Mouse (Mus musculus) hindbrain, embryonic 12.5 days (tissue): Measurements from ENCODE around the gene Ppdpf. TPM values are rescaled to one million over a fixed set of nuclear protein-coding genes. Genes with fewer than 3 reads are reported as not detected.

Experiments
- ATAC-seq: fragments of 200-750 bp; cut with Nextera tagmentation; 2 replicates; pipeline ENCODE4 v1.8.0; 2017; ENCODE audit warnings: moderate TSS enrichment; ENCODE audit not compliant: low FRiP score
- H3K27ac ChIP-seq: fragments of 300-500 bp; sonication (generic); 2 replicates; pipeline ENCODE4 v1.5.1; 2016; ENCODE audit warnings: mild to moderate bottlenecking
- H3K27me3 ChIP-seq: fragments of 300-500 bp; sonication (generic); 2 replicates; pipeline ENCODE4 v1.6.1; 2016; ENCODE audit warnings: mild to moderate bottlenecking
- H3K36me3 ChIP-seq: fragments of 300-500 bp; sonication (generic); 2 replicates; pipeline ENCODE4 v1.6.1; 2016; ENCODE audit warnings: mild to moderate bottlenecking
- H3K4me1 ChIP-seq: fragments of 300-500 bp; sonication (generic); 2 replicates; pipeline ENCODE4 v1.6.1; 2016
- H3K4me2 ChIP-seq: fragments of 300-500 bp; sonication (generic); replicated peaks from 2 replicates; pipeline ENCODE4 v1.6.1; 2016; ENCODE audit warnings: mild to moderate bottlenecking
- H3K4me3 ChIP-seq: fragments of 300-500 bp; sonication (generic); 2 replicates; pipeline ENCODE4 v1.5.1; 2016; ENCODE audit warnings: mild to moderate bottlenecking
- H3K9ac ChIP-seq: fragments of 300-500 bp; sonication (generic); 2 replicates; pipeline ENCODE4 v1.6.1; 2016; ENCODE audit warnings: mild to moderate bottlenecking, moderate library complexity
- H3K9me3 ChIP-seq: fragments of 300-500 bp; sonication (generic); replicated peaks from 2 replicates; pipeline ENCODE4 v1.6.1; 2016; ENCODE audit warnings: mild to moderate bottlenecking
- WGBS: fragments of 180-500 bp; shearing (Covaris S2); methylation state at CpG from one replicate; pipeline ENCODE4 v1.1.7; 2016; 5-methylcytosine and 5-hydroxymethylcytosine counted together
- polyA plus RNA-seq: library from polyadenylated mRNA; unstranded; fragments of >200 nt; fragmentation: Nextera tagmentation; extraction: Ambion mirVana; gene quantifications from 2 replicates; pipeline ENCODE4 v1.2.1, GENCODE M21; 2016

The Ppdpf gene
- polyA plus RNA-seq, 1 experiment from 2014 or later, result 419 TPM

DNA sequence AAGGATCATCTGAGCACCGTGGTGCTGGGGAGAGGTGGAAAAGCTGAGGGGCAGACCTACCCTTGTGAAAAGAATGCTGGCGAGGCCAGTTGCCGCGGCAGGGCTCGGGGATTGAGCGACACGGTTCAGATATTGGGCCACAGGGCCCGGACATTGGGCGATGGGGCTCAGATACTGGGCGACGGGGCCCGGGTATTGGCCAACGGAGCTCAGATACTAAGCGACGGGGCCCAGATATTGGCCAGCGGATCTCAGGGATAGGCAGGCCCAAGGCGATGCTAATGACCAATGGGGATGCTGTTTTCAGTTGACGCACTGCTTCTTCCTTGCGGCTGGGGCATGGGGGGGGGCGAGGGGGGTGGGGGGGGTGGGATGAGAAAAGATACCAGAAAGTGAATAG lies 44.1 kb downstream of the Ppdpf start:
- no peak overlapping the region for H3K9ac ChIP-seq
- H3K36me3 ChIP-seq, result no peaks in the 10 kb centered on the region
- H3K27me3 ChIP-seq, result no peaks in the 10 kb centered on the region
- no peaks in the 10 kb centered on the region for H3K9me3 ChIP-seq
- WGBS, result 77% methylated on average over 20 of the region's 20 CpGs
- H3K4me2 ChIP-seq, result no peak overlapping the region
- no peaks in the 10 kb centered on the region for H3K4me1 ChIP-seq
- ATAC-seq, result no peak
- no peak overlapping the region for H3K4me3 ChIP-seq
- no peak overlapping the region for H3K27ac ChIP-seq

DNA sequence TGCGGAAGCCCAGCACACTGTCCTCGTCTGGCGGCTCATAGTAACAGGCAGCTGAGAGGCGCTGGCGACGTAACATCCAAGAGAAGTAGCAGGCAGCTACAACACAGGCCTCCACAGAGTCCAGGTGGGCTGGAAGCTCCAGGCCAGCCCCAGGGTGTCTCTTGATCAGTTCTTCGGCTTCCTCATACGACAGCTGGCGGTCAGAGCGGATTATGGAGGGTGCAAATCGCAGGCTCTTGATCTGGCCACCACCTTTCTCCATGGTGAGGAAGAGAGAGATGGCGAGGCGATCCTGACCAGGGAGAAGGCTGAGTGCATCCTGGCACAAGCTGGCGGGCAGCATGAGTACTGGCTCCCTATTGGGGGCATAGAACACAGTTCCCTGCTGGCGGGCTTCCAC lies 46.4 kb downstream of the Ppdpf start:
- no peak for ATAC-seq
- Histone ChIP-seq H3K4me3 (no peak overlapping the region), H3K9me3 (no peaks in the 10 kb centered on the region), H3K27me3 (no peaks in the 10 kb centered on the region), H3K9ac (no peak overlapping the region), H3K4me1 (no peaks in the 10 kb centered on the region), H3K36me3 (no peaks in the 10 kb centered on the region), H3K27ac (no peak overlapping the region), H3K4me2 (no peak overlapping the region)
- WGBS, result 90% methylated on average over 15 of the region's 15 CpGs

DNA sequence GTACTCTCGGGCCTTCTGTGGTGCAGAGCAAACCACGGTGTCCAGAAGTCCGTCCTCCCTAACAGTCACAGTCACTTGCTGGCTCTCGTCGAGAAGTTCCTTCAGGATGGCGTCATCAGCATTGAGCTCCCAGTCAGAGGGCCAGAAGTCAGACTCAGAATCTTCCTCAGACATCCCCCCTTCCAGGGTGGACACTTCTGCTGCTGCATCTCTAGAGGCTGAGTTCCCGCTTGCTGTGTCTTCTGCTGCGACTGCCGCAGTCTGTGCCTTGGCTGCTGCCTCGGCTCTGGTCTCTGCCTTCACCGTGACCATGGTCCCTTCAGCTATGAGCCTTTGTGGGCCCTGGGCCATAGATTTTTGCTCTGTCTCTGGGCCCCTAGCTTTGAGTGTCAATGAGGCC lies 47.6 kb downstream of the Ppdpf start:
- Histone ChIP-seq H3K4me1 (no peaks in the 10 kb centered on the region), H3K4me3 (no peak overlapping the region), H3K9ac (no peak overlapping the region), H3K4me2 (no peak overlapping the region), H3K36me3 (no peaks in the 10 kb centered on the region), H3K27me3 (no peaks in the 10 kb centered on the region), H3K9me3 (no peaks in the 10 kb centered on the region), H3K27ac (no peak overlapping the region)
- WGBS, result 94% methylated on average over 11 of the region's 11 CpGs
- ATAC-seq, result no peak

DNA sequence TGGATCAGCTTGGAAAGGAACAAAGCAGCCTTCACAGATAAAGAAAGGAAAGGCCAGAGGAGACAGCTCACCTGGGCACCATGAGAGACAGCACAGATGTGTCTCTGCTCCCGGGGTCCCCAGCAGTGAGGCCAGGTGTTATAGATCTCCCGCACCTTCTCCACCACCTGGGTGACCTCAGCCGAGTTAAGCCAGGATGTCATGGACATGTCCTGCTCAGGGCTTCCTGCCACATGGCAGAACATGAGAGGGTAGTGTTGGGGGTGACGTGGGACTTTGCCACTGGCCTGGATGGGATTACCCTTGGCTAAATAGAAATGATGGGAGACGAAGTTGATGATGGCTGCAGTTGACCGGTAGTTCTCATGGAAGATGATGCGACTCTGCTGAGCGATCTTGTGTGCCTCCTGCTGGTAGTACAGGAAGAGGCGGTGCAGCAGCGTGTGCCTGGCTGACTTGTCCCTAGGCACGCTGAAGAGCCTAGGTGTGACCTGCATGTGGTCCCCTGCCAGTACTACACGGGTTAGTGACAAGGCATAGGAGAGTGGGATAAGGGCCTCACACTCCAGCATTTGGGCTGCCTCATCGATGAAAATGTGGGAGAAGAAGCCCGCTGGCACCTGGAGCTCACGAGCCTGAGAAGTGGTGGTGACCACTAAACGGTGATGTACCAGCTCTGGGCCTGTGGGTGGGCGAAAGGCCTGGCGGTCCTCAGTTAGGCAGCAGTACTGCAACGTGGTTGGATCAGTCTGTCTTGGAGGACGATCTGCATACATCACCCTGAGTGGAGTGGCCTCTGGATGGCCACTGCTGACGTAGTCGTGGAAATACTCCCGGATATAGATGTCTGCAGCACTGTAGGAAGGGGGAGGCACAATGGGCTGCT lies 48.9 kb downstream of the Ppdpf start:
- no peaks in the 10 kb centered on the region for H3K4me1 ChIP-seq
- no peaks in the 10 kb centered on the region for H3K27me3 ChIP-seq
- no peak for ATAC-seq
- H3K9me3 ChIP-seq, result no peaks in the 10 kb centered on the region
- WGBS, result 86% methylated on average over 23 of the region's 23 CpGs
- no peaks in the 10 kb centered on the region for H3K36me3 ChIP-seq
- no peak overlapping the region for H3K9ac ChIP-seq
- H3K27ac ChIP-seq, result no peak overlapping the region
- H3K4me3 ChIP-seq, result no peak overlapping the region
- H3K4me2 ChIP-seq, result no peak overlapping the region

DNA sequence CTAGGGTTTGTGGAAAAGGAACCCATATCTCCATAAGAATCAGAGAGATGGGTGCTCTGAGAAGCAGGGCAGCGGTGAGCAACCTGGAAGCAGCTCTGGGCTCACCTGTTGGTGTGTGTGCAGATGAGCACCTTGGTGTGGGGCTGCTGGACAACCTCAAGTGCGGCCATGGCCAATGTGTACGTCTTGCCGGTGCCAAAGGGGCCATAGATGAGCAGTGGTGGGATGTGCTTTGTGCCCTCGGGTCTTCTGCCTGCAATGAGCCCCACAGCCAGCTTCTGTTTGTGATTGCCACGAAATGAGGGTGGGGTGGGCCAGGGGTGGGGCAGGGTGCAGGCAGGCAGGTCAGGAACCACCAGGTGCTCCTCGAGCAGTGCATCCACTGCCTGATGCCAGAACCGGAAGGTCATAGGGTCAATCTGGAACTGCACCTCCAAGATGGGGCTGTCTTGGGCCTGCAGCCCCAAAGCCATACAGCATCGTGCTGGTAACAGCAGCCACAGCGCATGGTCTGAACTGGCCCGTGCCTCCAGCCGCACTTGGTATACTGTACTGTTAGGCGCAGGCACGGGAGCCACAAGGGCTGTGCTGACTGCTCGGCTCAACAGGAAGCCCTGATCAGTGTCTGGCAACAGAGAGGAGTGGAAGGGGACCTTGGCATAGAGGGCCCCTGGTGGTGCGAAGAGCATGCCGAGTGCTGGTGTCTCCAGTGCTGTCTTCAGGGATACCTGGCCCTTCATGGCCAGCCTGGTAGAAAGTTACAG lies 50.4 kb downstream of the Ppdpf start:
- Histone ChIP-seq H3K4me3 (no peak overlapping the region), H3K9ac (no peak overlapping the region), H3K4me2 (no peak overlapping the region), H3K27ac (no peak overlapping the region), H3K27me3 (no peaks in the 10 kb centered on the region), H3K36me3 (no peaks in the 10 kb centered on the region), H3K9me3 (no peaks in the 10 kb centered on the region), H3K4me1 (0 out of 2 replicates have a peak, but pooled peaks cover 4% of the 10 kb centered on the region)
- ATAC-seq, result no peak
- 93% methylated on average over 17 of the region's 17 CpGs for WGBS

DNA sequence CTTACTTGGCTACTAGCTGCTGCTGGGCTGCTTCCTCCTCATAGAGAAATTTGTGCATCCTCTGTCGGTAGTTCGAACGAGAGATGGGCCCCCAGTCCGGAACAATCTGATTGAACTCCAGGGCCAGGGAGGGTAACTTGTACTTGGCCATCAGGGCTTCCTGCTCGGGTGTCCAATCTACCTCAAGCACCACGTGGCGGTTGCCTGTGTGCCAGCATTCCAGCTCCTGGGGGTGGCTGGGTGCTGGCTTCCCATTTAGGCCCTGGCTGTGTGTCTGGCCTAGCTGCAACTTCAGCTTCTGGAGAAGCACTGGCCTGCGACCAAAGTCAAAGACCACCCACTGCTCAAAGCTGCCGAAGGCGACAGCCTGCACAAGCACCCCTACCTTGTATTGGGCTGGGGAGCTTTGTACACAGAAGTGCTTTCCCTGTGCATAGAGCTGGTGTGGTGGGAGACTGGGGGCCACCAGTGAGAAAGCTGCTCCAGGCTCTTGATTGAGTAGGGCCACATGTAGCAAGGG lies 51.1 kb downstream of the Ppdpf start:
- Histone ChIP-seq H3K27ac (no peak overlapping the region), H3K36me3 (no peaks in the 10 kb centered on the region), H3K9ac (no peak overlapping the region), H3K4me2 (no peak overlapping the region), H3K4me1 (0 out of 2 replicates have a peak, but pooled peaks cover 4% of the 10 kb centered on the region), H3K27me3 (no peaks in the 10 kb centered on the region), H3K4me3 (no peak overlapping the region), H3K9me3 (no peaks in the 10 kb centered on the region)
- no peak for ATAC-seq
- 75% methylated on average over 10 of the region's 10 CpGs for WGBS

Other genes with a start within 250 kb of the Ppdpf start
- 81.2 and 86.4 TPM in 2 replicates for gene Nkain4, start 232.5 kb upstream of the Ppdpf start, polyA plus RNA-seq
- gene Arfgap1, start 220.0 kb upstream of the Ppdpf start, polyA plus RNA-seq, result 100 TPM in 2 replicates
- 1.8 and 2.1 TPM in 2 replicates for gene Col20a1, start 200.7 kb upstream of the Ppdpf start, polyA plus RNA-seq
- gene Chrna4, start 143.7 kb upstream of the Ppdpf start, polyA plus RNA-seq, result 44.6 and 47.0 TPM in 2 replicates
- 41.7 and 43.1 TPM in 2 replicates for gene Kcnq2, start 51.9 kb upstream of the Ppdpf start, polyA plus RNA-seq
- gene Eef1a2, start 30.2 kb upstream of the Ppdpf start, polyA plus RNA-seq, result 2.3 and 2.5 TPM in 2 replicates
- gene Ptk6, start 15.5 kb downstream of the Ppdpf start, polyA plus RNA-seq, result not detected in 2 replicates
- 0.08 TPM in 1 of 2 replicates, not detected in the other for gene Srms, start 25.9 kb downstream of the Ppdpf start, polyA plus RNA-seq
- gene Fndc11, start 32.8 kb downstream of the Ppdpf start, polyA plus RNA-seq, result 0.15 TPM in 1 of 2 replicates, not detected in the other
- 0.81 and 0.87 TPM in 2 replicates for gene Helz2, start 54.8 kb downstream of the Ppdpf start, polyA plus RNA-seq
- 21.9 and 22.5 TPM in 2 replicates for gene Gmeb2, start 100.8 kb downstream of the Ppdpf start, polyA plus RNA-seq
- 502 and 505 TPM in 2 replicates for gene Stmn3, start 127.3 kb downstream of the Ppdpf start, polyA plus RNA-seq
- 47.8 and 49.2 TPM in 2 replicates for gene Rtel1, start 132.5 kb downstream of the Ppdpf start, polyA plus RNA-seq
- gene Zgpat, start 177.7 kb downstream of the Ppdpf start, polyA plus RNA-seq, result 71.7 and 74.7 TPM in 2 replicates
- 68.5 and 76.6 TPM in 2 replicates for gene Arfrp1, start 178.2 kb downstream of the Ppdpf start, polyA plus RNA-seq
- gene Lime1, start 192.8 kb downstream of the Ppdpf start, polyA plus RNA-seq, result 37.8 and 41.8 TPM in 2 replicates